Mouse (Mus musculus): ENCODE measurements around the gene Mast4. TPM values are rescaled to one million over a fixed set of nuclear protein-coding genes. Genes with fewer than 3 reads are reported as not detected.

The Mast4 gene
- polyA plus RNA-seq, 1 experiment from 2014 or later, result 36.9 TPM

DNA sequence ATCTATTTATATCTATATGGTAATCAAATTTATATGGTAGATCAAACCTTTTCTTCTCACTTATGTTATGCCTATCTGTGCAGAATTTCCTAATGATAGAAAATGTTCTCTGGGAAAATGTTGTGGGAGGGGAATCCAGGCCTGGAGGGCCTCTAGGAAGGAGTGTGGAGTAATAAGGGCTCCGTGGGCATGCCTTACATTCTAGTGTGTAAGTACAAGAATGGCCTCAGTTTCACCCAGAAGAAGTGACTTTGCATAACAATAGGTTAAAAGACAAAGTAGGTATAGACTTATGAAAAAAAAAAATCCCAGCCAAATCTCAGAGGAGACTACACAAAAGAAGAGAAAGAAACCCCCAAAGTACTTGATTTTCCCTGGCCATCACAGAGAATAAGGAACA, 320.1 kb downstream of the Mast4 start:
- no peak overlapping the region for H3K4me3 ChIP-seq (ENCODE audit: low read length)
- no peaks in the 10 kb centered on the region for H3K27me3 ChIP-seq (ENCODE audit: control insufficient read depth, insufficient read depth, low read length)
- peaks cover 4% of the 10 kb centered on the region; the same call in 1 of the 2 replicates for H3K36me3 ChIP-seq (ENCODE audit: control insufficient read depth, insufficient read depth)
- ATAC-seq (replicated peaks; ENCODE audit: extremely low read depth, insufficient read depth, low FRiP score), result no peak
- H3K27ac ChIP-seq (ENCODE audit: low read length), result no peak overlapping the region
- H3K4me1 ChIP-seq (ENCODE audit: control insufficient read depth, insufficient read depth, low read length), result 0 out of 2 replicates have a peak, but pooled peaks cover 2% of the 10 kb centered on the region
- H3K9ac ChIP-seq (ENCODE audit: low read length), result no peak overlapping the region
- 93% methylated on average over 1 of the region's 1 CpGs for WGBS
- H3K9me3 ChIP-seq (replicated peaks; ENCODE audit: control insufficient read depth, low read length), result 0 out of 2 replicates have a peak, but pooled peaks cover 3% of the 10 kb centered on the region
- H3K4me2 ChIP-seq (ENCODE audit: low read depth, low read length), result no peak overlapping the region

- Histone ChIP-seq H3K27ac (ENCODE audit: low read length) (no peak overlapping the region), H3K4me1 (ENCODE audit: control insufficient read depth, insufficient read depth, low read length) (no peaks in the 10 kb centered on the region), H3K4me2 (ENCODE audit: low read depth, low read length) (no peak overlapping the region), H3K36me3 (ENCODE audit: control insufficient read depth, insufficient read depth) (no peaks in the 10 kb centered on the region; the same call in 1 of the 2 replicates), H3K4me3 (ENCODE audit: low read length) (no peak overlapping the region), H3K27me3 (ENCODE audit: control insufficient read depth, insufficient read depth, low read length) (no peaks in the 10 kb centered on the region), H3K9me3 (replicated peaks; ENCODE audit: control insufficient read depth, low read length) (no peaks in the 10 kb centered on the region), H3K9ac (ENCODE audit: low read length) (no peak overlapping the region)
- 86% methylated on average over 2 of the region's 2 CpGs for WGBS
- ATAC-seq (replicated peaks; ENCODE audit: extremely low read depth, insufficient read depth, low FRiP score), result no peak
Observed at GRCm38 (mm10) chr13:103005227-103005626, 329.1 kb downstream of the Mast4 start.

DNA sequence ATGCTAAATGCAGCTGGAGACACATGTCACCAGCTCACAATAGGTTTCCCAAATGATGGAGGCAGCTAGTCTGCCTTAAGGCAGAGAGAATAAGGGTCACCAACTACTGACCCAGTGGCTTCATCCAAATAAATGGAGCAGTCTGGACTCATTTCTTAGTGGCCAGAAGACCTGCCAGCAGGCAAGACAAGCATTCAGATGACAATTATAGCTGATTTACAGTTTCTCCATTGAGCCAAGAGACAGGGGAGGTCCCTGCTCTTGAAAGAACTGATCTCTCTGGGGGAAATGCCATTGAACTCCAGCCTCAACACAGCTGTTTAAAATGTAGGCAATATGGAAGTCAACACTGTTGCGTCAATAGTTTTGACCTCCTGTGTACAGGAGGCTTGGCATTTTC, 332.5 kb downstream of the Mast4 start:
- Histone ChIP-seq H3K27me3 (ENCODE audit: control insufficient read depth, insufficient read depth, low read length) (no peaks in the 10 kb centered on the region), H3K4me1 (ENCODE audit: control insufficient read depth, insufficient read depth, low read length) (no peaks in the 10 kb centered on the region), H3K4me3 (ENCODE audit: low read length) (no peak overlapping the region), H3K4me2 (ENCODE audit: low read depth, low read length) (no peak overlapping the region), H3K27ac (ENCODE audit: low read length) (no peak overlapping the region), H3K9me3 (replicated peaks; ENCODE audit: control insufficient read depth, low read length) (no peaks in the 10 kb centered on the region), H3K9ac (ENCODE audit: low read length) (no peak overlapping the region), H3K36me3 (ENCODE audit: control insufficient read depth, insufficient read depth) (no peaks in the 10 kb centered on the region)
- 95% methylated on average over 1 of the region's 1 CpGs for WGBS
- ATAC-seq (replicated peaks; ENCODE audit: extremely low read depth, insufficient read depth, low FRiP score), result no peak

- ATAC-seq (replicated peaks; ENCODE audit: extremely low read depth, insufficient read depth, low FRiP score), result no peak
- no peak overlapping the region for H3K9ac ChIP-seq (ENCODE audit: low read length)
- no peaks in the 10 kb centered on the region for H3K4me1 ChIP-seq (ENCODE audit: control insufficient read depth, insufficient read depth, low read length)
- no peaks in the 10 kb centered on the region for H3K27me3 ChIP-seq (ENCODE audit: control insufficient read depth, insufficient read depth, low read length)
- no peak overlapping the region for H3K4me2 ChIP-seq (ENCODE audit: low read depth, low read length)
- H3K27ac ChIP-seq (ENCODE audit: low read length), result no peak overlapping the region
- no peaks in the 10 kb centered on the region for H3K9me3 ChIP-seq (replicated peaks; ENCODE audit: control insufficient read depth, low read length)
- H3K36me3 ChIP-seq (ENCODE audit: control insufficient read depth, insufficient read depth), result no peaks in the 10 kb centered on the region
- H3K4me3 ChIP-seq (ENCODE audit: low read length), result no peak overlapping the region
- 66% methylated on average over 7 of the region's 7 CpGs for WGBS
Observed at GRCm38 (mm10) chr13:103000891-103001290, 333.4 kb downstream of the Mast4 start.

DNA sequence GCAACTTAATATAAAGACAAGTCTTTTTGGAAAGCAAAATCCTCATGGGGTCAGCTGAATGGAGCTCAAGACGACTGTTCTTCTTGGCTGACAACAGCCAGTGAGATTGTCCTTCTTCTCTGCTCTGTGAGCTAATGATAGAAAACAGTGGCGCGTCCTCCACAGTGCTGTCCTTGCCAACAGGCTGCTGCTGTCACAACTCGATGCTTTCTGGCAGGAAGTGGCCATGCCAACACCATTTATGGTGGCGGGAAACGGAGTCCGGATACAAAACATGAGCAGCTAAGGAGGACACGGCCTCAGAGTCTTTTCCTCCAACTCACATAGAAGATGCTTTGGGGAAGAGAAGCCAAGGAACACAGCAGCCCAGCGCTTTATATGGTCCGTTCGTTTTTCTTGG, 340.2 kb downstream of the Mast4 start:
- Histone ChIP-seq H3K36me3 (ENCODE audit: control insufficient read depth, insufficient read depth) (no peaks in the 10 kb centered on the region), H3K27ac (ENCODE audit: low read length) (0 out of 2 replicates have a peak overlapping the region, but pooled peaks have one; percentile 29), H3K9me3 (replicated peaks; ENCODE audit: control insufficient read depth, low read length) (no peaks in the 10 kb centered on the region), H3K4me1 (ENCODE audit: control insufficient read depth, insufficient read depth, low read length) (0 out of 2 replicates have a peak, but pooled peaks cover 3% of the 10 kb centered on the region), H3K9ac (ENCODE audit: low read length) (no peak overlapping the region), H3K27me3 (ENCODE audit: control insufficient read depth, insufficient read depth, low read length) (no peaks in the 10 kb centered on the region), H3K4me2 (ENCODE audit: low read depth, low read length) (no peak overlapping the region), H3K4me3 (ENCODE audit: low read length) (no peak overlapping the region)
- peak; percentile 23; the same call in 1 of the 2 replicates for ATAC-seq (replicated peaks; ENCODE audit: extremely low read depth, insufficient read depth, low FRiP score)
- 56% methylated on average over 11 of the region's 11 CpGs for WGBS

DNA sequence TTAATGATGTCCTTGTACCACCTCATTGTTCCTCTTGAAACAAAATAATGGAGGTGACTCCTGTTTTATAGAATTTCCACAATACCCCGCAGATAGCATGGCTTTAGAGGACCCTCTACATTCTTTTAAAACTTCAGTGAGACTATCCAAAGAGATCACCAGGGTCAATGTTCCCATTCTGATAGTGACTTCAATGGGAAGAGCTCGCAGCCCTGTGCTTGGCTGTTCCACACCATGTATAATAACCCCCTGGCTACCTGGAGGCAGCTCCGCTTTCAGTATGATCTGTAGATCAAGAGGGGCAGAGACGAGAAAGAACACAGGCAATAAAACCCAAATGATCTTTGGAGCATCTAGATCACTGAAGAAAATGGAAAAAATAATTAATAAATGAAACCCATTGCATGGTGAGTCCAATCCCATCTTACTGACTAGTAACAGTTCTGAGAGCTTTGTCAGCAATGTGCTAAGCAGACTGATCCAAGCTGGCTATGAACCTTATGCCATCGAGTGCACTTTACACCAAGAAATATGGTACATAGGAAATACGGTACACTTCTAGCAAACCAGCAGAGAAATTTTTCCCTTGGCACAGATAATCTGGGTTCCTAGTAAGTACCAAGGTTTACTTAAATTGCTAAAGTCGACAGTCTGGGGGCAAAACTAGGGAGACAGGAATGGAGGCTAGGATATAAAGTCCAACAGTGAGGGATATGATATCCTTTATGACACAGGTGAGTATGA, 341.4 kb downstream of the Mast4 start:
- 85% methylated on average over 7 of the region's 7 CpGs for WGBS
- H3K27me3 ChIP-seq (ENCODE audit: control insufficient read depth, insufficient read depth, low read length), result no peaks in the 10 kb centered on the region
- H3K4me3 ChIP-seq (ENCODE audit: low read length), result no peak overlapping the region
- no peaks in the 10 kb centered on the region for H3K9me3 ChIP-seq (replicated peaks; ENCODE audit: control insufficient read depth, low read length)
- H3K4me2 ChIP-seq (ENCODE audit: low read depth, low read length), result no peak overlapping the region
- H3K27ac ChIP-seq (ENCODE audit: low read length), result no peak overlapping the region
- H3K4me1 ChIP-seq (ENCODE audit: control insufficient read depth, insufficient read depth, low read length), result 0 out of 2 replicates have a peak, but pooled peaks cover 3% of the 10 kb centered on the region
- H3K36me3 ChIP-seq (ENCODE audit: control insufficient read depth, insufficient read depth), result no peaks in the 10 kb centered on the region
- H3K9ac ChIP-seq (ENCODE audit: low read length), result no peak overlapping the region
- ATAC-seq (replicated peaks; ENCODE audit: extremely low read depth, insufficient read depth, low FRiP score), result no peak

- WGBS, result 80% methylated on average over 11 of the region's 11 CpGs
- no peaks in the 10 kb centered on the region for H3K27me3 ChIP-seq (ENCODE audit: control insufficient read depth, insufficient read depth, low read length)
- no peak overlapping the region for H3K27ac ChIP-seq (ENCODE audit: low read length)
- no peak overlapping the region for H3K9ac ChIP-seq (ENCODE audit: low read length)
- no peaks in the 10 kb centered on the region for H3K9me3 ChIP-seq (replicated peaks; ENCODE audit: control insufficient read depth, low read length)
- no peak for ATAC-seq (replicated peaks; ENCODE audit: extremely low read depth, insufficient read depth, low FRiP score)
- no peak overlapping the region for H3K4me3 ChIP-seq (ENCODE audit: low read length)
- peaks cover 6% of the 10 kb centered on the region; the same call in 1 of the 2 replicates for H3K4me1 ChIP-seq (ENCODE audit: control insufficient read depth, insufficient read depth, low read length)
- no peak overlapping the region for H3K4me2 ChIP-seq (ENCODE audit: low read depth, low read length)
- no peaks in the 10 kb centered on the region for H3K36me3 ChIP-seq (ENCODE audit: control insufficient read depth, insufficient read depth)
Observed at GRCm38 (mm10) chr13:102991928-102992327, 342.4 kb downstream of the Mast4 start.

DNA sequence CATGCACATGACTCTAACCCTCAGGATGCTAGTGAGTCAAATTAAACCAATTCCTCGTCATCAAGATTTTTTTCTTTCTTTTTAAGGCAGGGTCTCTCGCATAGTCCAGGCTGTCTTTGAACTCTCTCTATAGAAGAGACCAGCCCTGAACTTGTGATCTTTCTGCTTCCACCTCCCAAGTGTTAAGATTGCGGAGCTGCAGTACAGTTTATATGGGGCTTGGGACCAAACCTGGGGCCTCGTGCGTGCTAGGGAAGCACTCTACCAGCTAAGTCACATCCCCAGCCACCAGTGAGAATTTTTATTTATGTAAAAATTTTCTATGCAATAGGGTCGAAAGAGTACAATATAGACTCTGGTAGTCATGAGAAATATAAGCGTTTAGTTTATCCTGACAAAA, 343.1 kb downstream of the Mast4 start:
- H3K4me1 ChIP-seq (ENCODE audit: control insufficient read depth, insufficient read depth, low read length), result peaks cover 6% of the 10 kb centered on the region; the same call in 1 of the 2 replicates
- H3K4me2 ChIP-seq (ENCODE audit: low read depth, low read length), result no peak overlapping the region
- H3K9me3 ChIP-seq (replicated peaks; ENCODE audit: control insufficient read depth, low read length), result no peaks in the 10 kb centered on the region
- H3K27me3 ChIP-seq (ENCODE audit: control insufficient read depth, insufficient read depth, low read length), result no peaks in the 10 kb centered on the region
- no peak for ATAC-seq (replicated peaks; ENCODE audit: extremely low read depth, insufficient read depth, low FRiP score)
- 88% methylated on average over 7 of the region's 7 CpGs for WGBS
- no peaks in the 10 kb centered on the region for H3K36me3 ChIP-seq (ENCODE audit: control insufficient read depth, insufficient read depth)
- no peak overlapping the region for H3K27ac ChIP-seq (ENCODE audit: low read length)
- H3K9ac ChIP-seq (ENCODE audit: low read length), result no peak overlapping the region
- no peak overlapping the region for H3K4me3 ChIP-seq (ENCODE audit: low read length)

GRCm38 (mm10) chr13:102990085-102990484, 344.2 kb downstream of the Mast4 start:
- H3K9ac ChIP-seq (ENCODE audit: low read length), result no peak overlapping the region
- no peak for ATAC-seq (replicated peaks; ENCODE audit: extremely low read depth, insufficient read depth, low FRiP score)
- no peak overlapping the region for H3K4me2 ChIP-seq (ENCODE audit: low read depth, low read length)

More at GRCm38 (mm10) chr13:102990085-102990484, 344.2 kb downstream of the Mast4 start:
- Histone ChIP-seq H3K9me3 (replicated peaks; ENCODE audit: control insufficient read depth, low read length) (no peaks in the 10 kb centered on the region), H3K27me3 (ENCODE audit: control insufficient read depth, insufficient read depth, low read length) (no peaks in the 10 kb centered on the region), H3K4me3 (ENCODE audit: low read length) (no peak overlapping the region), H3K27ac (ENCODE audit: low read length) (no peak overlapping the region), H3K36me3 (ENCODE audit: control insufficient read depth, insufficient read depth) (no peaks in the 10 kb centered on the region), H3K4me1 (ENCODE audit: control insufficient read depth, insufficient read depth, low read length) (peaks cover 6% of the 10 kb centered on the region; the same call in 1 of the 2 replicates)
- 63% methylated on average over 1 of the region's 1 CpGs for WGBS

Data from heart, embryonic 16.5 days (tissue).